Mouse (Mus musculus) neural tube, embryonic 11.5 days (tissue): ENCODE measurements around the gene Fut2. TPM values are rescaled to one million over a fixed set of nuclear protein-coding genes. Genes with fewer than 3 reads are reported as not detected.

Experiments used
- ATAC-seq: fragments of 200-750 bp; cut with Nextera tagmentation; 2 replicates; pipeline ENCODE4 v1.8.0; 2017; ENCODE audit warnings: moderate number of reproducible peaks, mild to moderate bottlenecking, moderate TSS enrichment, moderate library complexity; ENCODE audit not compliant: insufficient read depth, low FRiP score, low TSS enrichment
- DNase-seq: peaks from one replicate; pipeline ENCODE4 v3.0.0-alpha.2; 2015; ENCODE audit warnings: low spot score
- H3K27ac ChIP-seq: fragments of 300-500 bp; sonication (generic); 2 replicates; pipeline ENCODE4 v1.5.1; 2014; ENCODE audit warnings: low read depth, mild to moderate bottlenecking, low read length
- H3K27me3 ChIP-seq: fragments of 300-500 bp; sonication (generic); 2 replicates; pipeline ENCODE4 v1.6.1; 2014; ENCODE audit warnings: mild to moderate bottlenecking, low read length, mixed read lengths; ENCODE audit not compliant: control insufficient read depth, insufficient read depth
- H3K36me3 ChIP-seq: fragments of 300-500 bp; sonication (generic); 2 replicates; pipeline ENCODE4 v1.6.1; 2014; ENCODE audit warnings: mild to moderate bottlenecking, low read length, moderate library complexity, mixed read lengths; ENCODE audit not compliant: control insufficient read depth, insufficient read depth
- H3K4me1 ChIP-seq: fragments of 300-500 bp; sonication (generic); 2 replicates; pipeline ENCODE4 v1.6.1; 2014; ENCODE audit warnings: low read length, mixed read lengths; ENCODE audit not compliant: control insufficient read depth, insufficient read depth
- H3K4me2 ChIP-seq: fragments of 300-500 bp; sonication (generic); 2 replicates; pipeline ENCODE4 v1.6.1; 2014; ENCODE audit warnings: low read depth, mild to moderate bottlenecking, moderate library complexity
- H3K4me3 ChIP-seq: fragments of 300-500 bp; sonication (generic); 2 replicates; pipeline ENCODE4 v1.5.1; 2014; ENCODE audit warnings: low read depth, low read length
- H3K9ac ChIP-seq: fragments of 300-500 bp; sonication (generic); 2 replicates; pipeline ENCODE4 v1.6.1; 2014; ENCODE audit warnings: mild to moderate bottlenecking, low read length
- H3K9me3 ChIP-seq: fragments of 300-500 bp; sonication (generic); 2 replicates; pipeline ENCODE4 v1.6.1; 2016; ENCODE audit warnings: low read length; ENCODE audit not compliant: control insufficient read depth
- WGBS: fragments of 180-500 bp; shearing (Covaris S2); extraction: QIAGEN DNeasy Blood & Tissue Kit; methylation state at CpG from one replicate; pipeline ENCODE4 v1.1.7; 2014; 5-methylcytosine and 5-hydroxymethylcytosine counted together
- polyA plus RNA-seq: library from polyadenylated mRNA; unstranded; fragments of >200 nt; fragmentation: Nextera tagmentation; extraction: Ambion mirVana; gene quantifications from 2 replicates; pipeline ENCODE4 v1.2.1, GENCODE M21; 2014

Gene Fut2
- polyA plus RNA-seq, 1 experiment from 2014 or later: 0.08 TPM

DNA sequence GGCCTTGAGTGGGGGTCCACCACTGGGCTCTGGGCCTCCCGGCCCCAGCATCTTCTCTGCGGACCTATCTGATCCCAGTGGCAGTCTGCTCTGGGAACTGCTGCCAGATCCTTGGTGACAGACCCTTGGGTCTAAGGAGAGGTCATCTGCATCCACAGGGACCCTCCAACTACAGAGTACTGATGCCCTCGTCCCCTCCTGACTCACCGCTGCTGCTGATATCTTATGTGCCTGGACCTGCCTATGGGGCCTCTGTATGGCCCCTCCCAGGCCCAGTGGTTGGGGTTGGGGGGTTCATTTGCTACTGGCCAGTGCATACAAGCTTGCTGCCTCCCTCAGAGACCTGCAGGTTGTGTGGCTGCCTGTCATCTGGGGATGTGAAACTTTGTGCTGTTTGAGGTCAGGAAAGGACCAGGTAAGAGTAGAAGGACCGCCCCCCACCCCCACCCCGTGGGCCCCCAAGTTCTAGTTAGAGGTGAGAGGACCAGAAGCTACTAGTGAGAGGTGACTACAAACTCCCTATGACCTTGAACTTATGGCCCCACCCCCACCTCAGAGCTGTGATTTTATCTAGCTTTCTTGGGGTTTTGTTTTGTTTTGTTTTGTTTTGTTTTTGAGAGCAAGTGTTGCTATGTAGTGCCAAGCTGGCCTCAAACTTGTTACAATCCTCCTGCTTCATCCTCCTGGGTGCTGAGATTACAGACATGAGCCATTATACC, 21.2 kb downstream of the Fut2 start:
- Histone ChIP-seq H3K27me3 (no peaks in the 10 kb centered on the region), H3K9me3 (no peaks in the 10 kb centered on the region), H3K4me2 (peak overlapping the region; percentile 73), H3K9ac (peak overlapping the region; percentile 53; the same call in 1 of the 2 replicates), H3K4me3 (peak overlapping the region; percentile 33; the same call in 1 of the 2 replicates), H3K27ac (peak overlapping the region; percentile 79; the same call in 1 of the 2 replicates), H3K36me3 (no peaks in the 10 kb centered on the region), H3K4me1 (peaks cover 16% of the 10 kb centered on the region)
- DNase-seq (no peak), ATAC-seq (no peak)
- WGBS: 67% methylated on average over 6 of the region's 6 CpGs

DNA sequence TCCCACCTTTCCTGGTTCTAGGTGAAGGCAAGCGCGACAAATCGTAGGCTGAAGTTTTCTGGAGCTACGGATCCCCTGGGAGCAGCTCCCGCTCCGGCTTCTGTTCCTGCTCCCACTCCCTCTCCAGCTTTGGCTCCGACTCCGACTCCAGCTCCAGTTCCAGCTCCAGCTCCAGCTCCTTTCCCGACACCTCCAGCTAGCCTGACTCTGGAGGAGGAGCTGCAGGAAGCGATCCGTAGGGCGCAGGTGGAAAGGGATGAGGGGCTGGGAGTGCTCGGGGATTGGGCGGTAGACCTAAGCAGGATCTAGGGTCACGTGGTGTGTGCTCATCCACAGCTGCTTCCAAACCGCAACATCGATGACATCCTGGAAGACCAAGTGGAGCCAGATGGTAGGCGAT, 22.0 kb downstream of the Fut2 start:
- no peaks in the 10 kb centered on the region for H3K27me3 ChIP-seq
- no peaks in the 10 kb centered on the region for H3K9me3 ChIP-seq
- WGBS: 5% methylated on average over 18 of the region's 18 CpGs
- H3K4me3 ChIP-seq: peak overlapping the region; percentile 33
- no peaks in the 10 kb centered on the region for H3K36me3 ChIP-seq
- peaks cover 16% of the 10 kb centered on the region for H3K4me1 ChIP-seq
- peak; percentile 71 for DNase-seq
- ATAC-seq: peak; percentile 35; the same call in 1 of the 2 replicates
- peak overlapping the region; percentile 53 for H3K9ac ChIP-seq
- peak overlapping the region; percentile 73 for H3K4me2 ChIP-seq
- H3K27ac ChIP-seq: peak overlapping the region; percentile 79

DNA sequence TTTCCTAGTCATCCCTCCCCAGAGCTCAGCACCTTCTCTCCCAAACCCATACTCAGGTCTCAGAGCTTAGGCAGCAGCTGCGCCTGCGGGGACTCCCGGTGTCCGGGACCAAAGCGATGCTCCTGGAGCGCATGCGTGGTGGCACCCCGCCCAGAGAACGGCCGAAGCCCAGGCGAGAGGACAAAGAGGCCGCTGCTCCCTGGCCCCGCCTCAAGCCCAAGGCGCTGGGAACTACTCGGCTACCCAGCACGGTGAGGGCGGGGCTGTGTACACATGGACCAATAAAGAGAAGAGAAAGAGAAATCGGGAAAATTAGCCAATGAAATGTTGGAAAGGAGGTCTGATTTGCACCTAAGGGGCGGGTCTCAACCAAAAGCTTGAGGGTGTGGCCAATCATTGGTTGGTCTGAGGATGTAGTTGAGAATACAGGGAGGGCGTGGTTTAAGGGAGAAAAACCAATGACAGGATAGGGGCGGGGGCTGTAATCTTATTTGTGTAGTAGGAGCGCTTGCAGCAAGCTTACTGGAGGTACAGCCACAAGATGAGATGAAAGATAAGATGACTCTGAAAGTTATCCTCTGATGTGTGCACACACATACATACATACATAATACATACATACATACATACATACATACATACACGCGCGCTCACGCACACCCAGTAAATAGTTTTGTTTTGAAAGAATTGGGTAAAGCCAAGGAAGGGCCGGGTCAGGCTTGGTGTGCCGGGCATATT, 22.6 kb downstream of the Fut2 start:
- peak; percentile 91 for ATAC-seq
- Histone ChIP-seq H3K9me3 (no peaks in the 10 kb centered on the region), H3K4me1 (peaks cover 16% of the 10 kb centered on the region), H3K4me2 (peak overlapping the region; percentile 74), H3K27me3 (no peaks in the 10 kb centered on the region), H3K9ac (peak overlapping the region; percentile 78), H3K4me3 (peak overlapping the region; percentile 42), H3K27ac (peak overlapping the region; percentile 86), H3K36me3 (no peaks in the 10 kb centered on the region)
- WGBS: 2% methylated on average over 28 of the region's 28 CpGs
- peak; percentile 98 for DNase-seq

DNA sequence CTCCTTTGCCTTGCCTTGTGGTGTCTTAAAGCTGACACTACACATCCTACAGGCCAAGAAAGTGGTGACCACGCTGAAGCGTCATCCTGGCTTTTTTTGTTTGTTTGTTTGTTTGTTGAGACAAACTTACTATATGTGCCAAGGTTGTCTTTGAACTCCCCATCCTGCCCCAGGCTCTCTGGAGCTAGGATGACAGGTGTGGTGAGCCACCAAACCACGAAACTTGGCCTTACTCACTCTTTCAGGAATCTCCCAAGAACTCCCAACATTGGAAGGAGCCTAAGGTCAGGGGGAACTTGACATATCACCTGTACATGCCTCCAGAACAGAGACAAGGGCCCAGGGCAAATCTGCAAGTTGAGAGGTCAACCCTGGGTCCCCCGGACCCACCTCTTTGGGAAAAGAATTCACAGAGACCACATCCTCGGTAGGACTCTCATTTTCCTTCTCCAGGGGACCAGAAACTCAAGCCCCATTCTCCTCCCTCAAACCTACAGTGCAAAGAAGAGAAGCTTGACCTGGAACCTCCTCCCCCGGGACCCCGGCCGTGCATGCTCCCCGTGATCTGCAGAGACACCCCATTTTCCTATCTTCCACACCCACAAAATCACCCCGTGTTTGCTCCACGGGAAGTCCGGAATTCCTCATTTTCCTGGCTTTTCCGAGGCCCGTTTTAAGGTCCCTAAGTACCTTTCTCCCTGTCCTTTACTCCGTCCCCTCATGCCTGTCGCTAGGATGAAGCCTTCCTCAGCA, 23.5 kb downstream of the Fut2 start:
- H3K9ac ChIP-seq: peak overlapping the region; percentile 78
- ATAC-seq: no peak
- H3K27me3 ChIP-seq: no peaks in the 10 kb centered on the region
- H3K27ac ChIP-seq: peak overlapping the region; percentile 86
- whole genome bisulfite sequencing: 35% methylated on average over 16 of the region's 16 CpGs
- no peak for DNase-seq
- peak overlapping the region; percentile 42 for H3K4me3 ChIP-seq
- peaks cover 19% of the 10 kb centered on the region for H3K4me1 ChIP-seq
- no peaks in the 10 kb centered on the region for H3K9me3 ChIP-seq
- no peaks in the 10 kb centered on the region for H3K36me3 ChIP-seq
- peak overlapping the region; percentile 74 for H3K4me2 ChIP-seq

DNA sequence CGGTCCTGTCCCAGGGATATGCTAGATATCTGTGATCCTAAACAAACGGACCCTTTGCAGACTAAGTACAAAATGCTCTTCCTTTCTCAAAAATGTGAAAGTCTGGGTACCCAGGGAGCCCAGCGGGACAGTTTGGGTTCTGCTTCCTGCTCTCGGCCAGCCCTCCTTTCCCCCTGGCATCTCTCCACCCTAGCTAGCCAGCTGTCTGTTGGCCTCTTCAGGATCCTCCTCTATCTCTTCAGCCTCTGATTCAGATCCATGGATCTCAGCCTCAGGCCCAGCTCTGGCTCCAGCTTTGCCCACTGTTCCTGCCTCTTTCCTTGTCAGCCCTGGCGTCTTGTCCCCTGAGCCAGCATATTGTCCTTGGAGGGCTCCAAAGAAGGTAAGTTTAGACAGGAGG, 24.1 kb downstream of the Fut2 start:
- DNase-seq (no peak), ATAC-seq (no peak)
- H3K4me1 ChIP-seq: peaks cover 19% of the 10 kb centered on the region
- no peaks in the 10 kb centered on the region for H3K9me3 ChIP-seq
- H3K4me2 ChIP-seq: no peak overlapping the region
- no peak overlapping the region for H3K4me3 ChIP-seq
- H3K27me3 ChIP-seq: no peaks in the 10 kb centered on the region
- H3K36me3 ChIP-seq: no peaks in the 10 kb centered on the region
- H3K27ac ChIP-seq: no peak overlapping the region
- WGBS: 80% methylated on average over 5 of the region's 5 CpGs
- H3K9ac ChIP-seq: no peak overlapping the region

DNA sequence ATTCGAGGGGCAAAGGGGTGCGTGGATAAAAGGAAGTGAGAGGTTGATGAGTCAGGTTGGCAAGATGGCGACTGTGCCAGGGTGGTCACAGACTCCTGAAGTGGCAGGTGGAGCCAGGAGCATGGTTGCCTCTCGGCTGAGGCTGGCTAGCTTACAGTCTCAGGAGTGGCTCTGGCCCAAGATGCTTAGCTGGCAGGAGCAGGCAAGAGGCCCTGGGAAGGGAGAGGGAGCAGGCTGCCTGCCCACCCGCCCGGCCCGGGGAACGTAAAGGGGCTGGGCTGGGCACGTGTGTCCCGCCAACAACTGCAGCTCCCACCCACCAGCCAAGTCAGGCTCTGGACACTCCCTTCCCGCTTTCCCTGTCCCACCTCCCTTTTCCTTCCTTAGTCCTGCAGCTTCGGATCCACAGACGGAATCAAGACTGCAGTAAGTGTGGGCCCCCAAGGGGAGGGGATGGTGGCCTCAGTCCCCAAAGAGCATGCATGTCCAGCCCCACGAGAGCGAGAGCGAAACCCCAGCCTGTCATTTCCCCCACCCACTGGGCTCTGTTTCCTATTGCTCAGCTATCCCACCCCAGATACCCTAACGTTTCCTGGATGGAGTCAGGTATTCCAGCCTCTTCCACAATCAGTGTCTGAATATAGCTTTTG, 24.7 kb downstream of the Fut2 start:
- ATAC-seq (no peak), DNase-seq (no peak)
- H3K9ac ChIP-seq: no peak overlapping the region
- peaks cover 19% of the 10 kb centered on the region for H3K4me1 ChIP-seq
- H3K27me3 ChIP-seq: no peaks in the 10 kb centered on the region
- H3K27ac ChIP-seq: no peak overlapping the region
- H3K9me3 ChIP-seq: no peaks in the 10 kb centered on the region
- 72% methylated on average over 12 of the region's 17 CpGs for WGBS
- peaks cover under 1% of the 10 kb centered on the region; the same call in 1 of the 2 replicates for H3K36me3 ChIP-seq
- H3K4me3 ChIP-seq: no peak overlapping the region
- no peak overlapping the region for H3K4me2 ChIP-seq

DNA sequence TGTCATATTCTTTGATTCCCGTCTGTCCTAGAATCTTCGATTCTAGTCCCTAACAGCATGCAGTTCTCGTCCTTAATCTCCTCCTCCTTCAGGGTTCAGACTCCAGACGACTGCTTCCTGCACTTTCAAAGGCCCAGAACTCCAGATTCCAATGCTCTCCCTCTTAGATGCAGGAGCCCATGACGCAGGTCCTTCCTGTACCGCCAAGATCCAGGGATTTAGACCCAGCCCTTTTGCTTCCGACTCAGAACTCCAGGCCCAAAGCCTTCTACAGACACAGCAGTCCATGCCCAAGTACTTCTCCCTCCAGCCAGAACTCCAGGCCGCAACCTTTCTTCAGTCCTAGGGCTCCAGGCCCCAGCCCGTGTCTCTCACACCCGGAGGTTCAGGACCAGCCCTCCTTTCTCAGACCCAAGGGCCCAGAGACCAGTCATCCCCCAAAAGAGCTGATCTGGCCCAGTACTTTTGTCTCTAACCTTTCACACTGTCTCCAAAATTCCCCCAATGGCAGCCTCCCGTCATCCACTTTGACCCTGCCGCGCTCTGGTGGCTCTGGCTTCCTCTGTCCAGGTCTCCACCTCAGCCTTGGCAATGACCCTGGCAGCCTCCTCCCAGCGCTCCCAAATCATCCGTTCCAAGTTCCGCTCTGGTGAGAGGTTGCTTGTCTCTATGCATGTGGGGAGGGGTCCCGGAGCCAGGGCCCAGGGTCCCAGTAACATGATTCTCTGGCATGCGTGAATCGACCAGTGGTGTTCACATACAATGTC, 25.8 kb downstream of the Fut2 start:
- Histone ChIP-seq H3K4me1 (peaks cover 19% of the 10 kb centered on the region), H3K9me3 (no peaks in the 10 kb centered on the region), H3K27ac (0 out of 2 replicates have a peak overlapping the region, but pooled peaks have one; percentile 17), H3K27me3 (no peaks in the 10 kb centered on the region), H3K36me3 (peaks cover 2% of the 10 kb centered on the region; the same call in 1 of the 2 replicates), H3K4me2 (no peak overlapping the region), H3K9ac (no peak overlapping the region), H3K4me3 (no peak overlapping the region)
- DNase-seq (no peak), ATAC-seq (no peak)
- 75% methylated on average over 19 of the region's 19 CpGs for WGBS
